Mouse (Mus musculus): ENCODE measurements around the gene Ap1g2.

Ap1g2 gene

GRCm38 (mm10) chr14:55105836-55106809, at the start of gene Ap1g2:
Ap1g2 (minus strand) TSS chr14:55106593.
- peak; percentile 85 to 89 for DNase-seq

- DNase-seq, result no peak
These were observed 46.6 kb upstream of the Ap1g2 start for GRCm38 (mm10) chr14:55152951-55153481.

- DNase-seq, result no peak
These were observed 45.8 kb upstream of the Ap1g2 start for GRCm38 (mm10) chr14:55152174-55152573.

GRCm38 (mm10) chr14:55150985-55151384, 44.6 kb upstream of the Ap1g2 start:
- DNase-seq, result no peak

- DNase-seq, result no peak
These were observed 42.6 kb upstream of the Ap1g2 start for GRCm38 (mm10) chr14:55149041-55149440.

- DNase-seq, result peak; percentile 27 to 49
These were observed 42.0 kb upstream of the Ap1g2 start for GRCm38 (mm10) chr14:55148363-55148915.

- no peak for DNase-seq
These were observed 40.5 kb upstream of the Ap1g2 start for GRCm38 (mm10) chr14:55146829-55147401.

GRCm38 (mm10) chr14:55146324-55146723, 39.9 kb upstream of the Ap1g2 start:
- no peak for DNase-seq

GRCm38 (mm10) chr14:55139313-55139712, 32.9 kb upstream of the Ap1g2 start:
- DNase-seq, result no peak

GRCm38 (mm10) chr14:55135676-55136075, 29.3 kb upstream of the Ap1g2 start:
- DNase-seq, result no peak

GRCm38 (mm10) chr14:55126521-55126920, 20.1 kb upstream of the Ap1g2 start:
- DNase-seq, result no peak

- no peak for DNase-seq
These were observed 19.3 kb upstream of the Ap1g2 start for GRCm38 (mm10) chr14:55125711-55126110.

GRCm38 (mm10) chr14:55122359-55122758, 16.0 kb upstream of the Ap1g2 start:
- no peak for DNase-seq

GRCm38 (mm10) chr14:55121947-55122346, 15.6 kb upstream of the Ap1g2 start:
- peak; percentile 44 to 56 for DNase-seq

- no peak for DNase-seq
These were observed 13.2 kb upstream of the Ap1g2 start for GRCm38 (mm10) chr14:55119421-55120134.

- DNase-seq, result no peak
These were observed 12.5 kb upstream of the Ap1g2 start for GRCm38 (mm10) chr14:55118852-55119251.

GRCm38 (mm10) chr14:55116425-55117200, 10.2 kb upstream of the Ap1g2 start, which contains the start of gene Jph4:
Jph4 (minus strand) TSS chr14:55116935.
- no peak for DNase-seq

- DNase-seq, result no peak
These were observed 9.5 kb upstream of the Ap1g2 start for GRCm38 (mm10) chr14:55115846-55116245.

- no peak for DNase-seq
These were observed 8.6 kb upstream of the Ap1g2 start for GRCm38 (mm10) chr14:55114759-55115701.

- no peak for DNase-seq
These were observed 7.7 kb upstream of the Ap1g2 start for GRCm38 (mm10) chr14:55113975-55114645.
